In the genomic region with DNA sequence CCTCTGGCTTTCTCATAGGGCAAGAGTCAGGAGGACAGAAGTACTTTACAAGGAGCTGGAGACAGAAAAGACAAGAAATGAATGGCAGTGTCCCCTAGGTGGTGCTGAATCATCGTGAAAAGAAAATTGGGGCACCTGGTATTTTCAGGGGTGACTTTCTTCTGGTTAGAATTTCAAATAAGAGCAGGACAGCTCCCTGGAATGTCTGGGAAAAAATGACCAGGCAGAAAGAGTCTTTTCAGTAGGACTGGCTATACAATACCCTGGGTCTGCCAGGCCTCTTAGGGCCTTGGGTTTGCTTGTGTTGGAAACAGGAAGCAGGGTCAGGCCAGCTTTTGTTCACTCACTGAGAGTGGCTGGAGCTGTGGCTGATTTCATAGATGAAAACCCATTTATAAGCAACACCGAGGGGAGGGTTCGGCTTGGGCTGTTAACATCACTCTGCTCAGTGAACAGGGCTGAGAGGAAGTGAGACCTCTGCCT, we compare ENCODE assay signal across 8 mouse cellular contexts. TPM values are rescaled to one million over a fixed set of nuclear protein-coding genes. Genes with fewer than 3 reads are reported as not detected.
A peak's percentile ranks its signal among the peaks of the same experiment; 100 is the strongest.
DNase-seq lines count a peak whose midpoint lies in the region; TF ChIP-seq lines count a peak whose summit lies in the region.

No protein-coding gene starts in this region.

- peak overlapping the region; percentile 44; the same call in 1 of the 2 replicates for H3K4me2 ChIP-seq in CH12.LX (ENCODE audit: insufficient read depth, low read depth, poor library complexity, severe bottlenecking)

- TF ChIP-seq RAD21 in CH12.LX (IDR thresholded peaks at IDR 0.05; ENCODE audit: low read depth, low read length), result peak; percentile 73

- no peaks in the 10 kb centered on the region for H3K27me3 ChIP-seq in CH12.LX (replicated peaks)
- H3K27me3 ChIP-seq in forebrain, embryonic 10.5 days (ENCODE audit: poor library complexity, severe bottlenecking), result no peaks in the 10 kb centered on the region
- H3K27me3 ChIP-seq in hindbrain, embryonic 10.5 days (ENCODE audit: insufficient read depth, poor library complexity, severe bottlenecking), result no peaks in the 10 kb centered on the region

- TF ChIP-seq EP300 in CH12.LX (IDR thresholded peaks at IDR 0.05; ENCODE audit: low read length), result no peak

- H3K4me3 ChIP-seq in CH12.LX (replicated peaks in 1 of 3; ENCODE audit: low read depth in 2 of 3, low read length in 2 of 3, poor library complexity in 1 of 3), result no peak overlapping the region
- H3K4me3 ChIP-seq in forebrain, embryonic 10.5 days, result no peak overlapping the region
- H3K4me3 ChIP-seq in hindbrain, embryonic 10.5 days, result no peak overlapping the region
- H3K4me3 ChIP-seq in layer of hippocampus, adult 2 months, result no peak overlapping the region

- WGBS in forebrain, embryonic 10.5 days, result 25% methylated on average over 3 of the region's 3 CpGs
- WGBS in hindbrain, embryonic 10.5 days, result 21% methylated on average over 3 of the region's 3 CpGs

- H3K27ac ChIP-seq in CH12.LX (ENCODE audit: insufficient read depth, low read depth), result no peak overlapping the region
- peak overlapping the region; percentile 73 for H3K27ac ChIP-seq in forebrain, embryonic 10.5 days
- H3K27ac ChIP-seq in hindbrain, embryonic 10.5 days, result peak overlapping the region; percentile 76
- H3K27ac ChIP-seq in layer of hippocampus, adult 2 months, result peak overlapping the region; percentile 72

- no peak for TF ChIP-seq POLR2A in CH12.LX (IDR thresholded peaks at IDR 0.05; ENCODE audit: low read depth, low read length)

- H3K9me3 ChIP-seq in CH12.LX (replicated peaks; ENCODE audit: low read length), result no peaks in the 10 kb centered on the region
- no peaks in the 10 kb centered on the region for H3K9me3 ChIP-seq in forebrain, embryonic 10.5 days
- no peaks in the 10 kb centered on the region for H3K9me3 ChIP-seq in hindbrain, embryonic 10.5 days

- no peaks in the 10 kb centered on the region for H3K36me3 ChIP-seq in CH12.LX (replicated peaks in 1 of 2; ENCODE audit: control insufficient read depth in 1 of 2, insufficient read depth in 1 of 2, low read length in 1 of 2)
- H3K36me3 ChIP-seq in forebrain, embryonic 10.5 days (replicated peaks), result no peaks in the 10 kb centered on the region
- H3K36me3 ChIP-seq in hindbrain, embryonic 10.5 days, result no peaks in the 10 kb centered on the region

- DNase-seq in CH12.LX (ENCODE audit: extremely low read depth), result peak; percentile 37
- DNase-seq in adrenal gland, postnatal 36 days, result peak; percentile 30 to 51
- DNase-seq in forebrain, embryonic 10.5 days (ENCODE audit: extremely low spot score, low spot score), result peak; percentile 47
- peak; percentile 68 for DNase-seq in hindbrain, embryonic 10.5 days (ENCODE audit: low spot score)
- peak; percentile 72 to 75 for DNase-seq in layer of hippocampus, adult 2 months (ENCODE audit: low spot score in 2 of 2)
- DNase-seq in lung, postnatal 10 days, result peak; percentile 48
- DNase-seq in right cerebral cortex, postnatal 10 days (ENCODE audit: low spot score in 2 of 2), result peak; percentile 73
- no peak for DNase-seq in ovary, postnatal 36 days (ENCODE audit: low spot score)

- TF ChIP-seq CTCF in CH12.LX (conservative IDR thresholded peaks at IDR 0.05 in 1 of 2, IDR thresholded peaks at IDR 0.05 in 1 of 2; ENCODE audit: low read depth in 2 of 2, low read length in 2 of 2), result peak; percentile 11 to 69; a peak in 2 of 4 replicates
- peak; percentile 87 for TF ChIP-seq CTCF in layer of hippocampus, adult 2 months (conservative IDR thresholded peaks at IDR 0.05)

- dilution Hi-C loops in CH12.LX (cut with MboI; ENCODE audit: extremely low pct_ligation_motif_present, extremely low pct_unique_long_range_greater_than_20kb, low sequenced_read_pairs), result no loop called here

- in situ Hi-C loops in CH12.LX (cut with MboI; ENCODE audit: low pct_ligation_motif_present, low pct_unique_long_range_greater_than_20kb, low sequenced_read_pairs), result loop anchor here (10.0 kb wide), 1 partner anchor 682 kb away; no protein-coding TSS in a partner anchor

- H3K79me2 ChIP-seq in CH12.LX (replicated peaks; ENCODE audit: control insufficient read depth, extremely low read depth, insufficient read depth, poor library complexity, severe bottlenecking), result no peaks in the 10 kb centered on the region

- H3K4me1 ChIP-seq in CH12.LX (ENCODE audit: control insufficient read depth in 1 of 2, insufficient read depth in 2 of 2), result peaks cover 4 to 13% of the 10 kb centered on the region in 2 experiments; a peak in 3 of 4 replicates
- H3K4me1 ChIP-seq in forebrain, embryonic 10.5 days, result peaks cover 42% of the 10 kb centered on the region
- H3K4me1 ChIP-seq in hindbrain, embryonic 10.5 days (replicated peaks), result peaks cover 47% of the 10 kb centered on the region

- H3K9ac ChIP-seq in CH12.LX (ENCODE audit: insufficient read depth, low read depth), result no peak overlapping the region

TF ChIP-seq in CH12.LX, 34 proteins besides CTCF, POLR2A, EP300 and RAD21:
- TF ChIP-seq ZMIZ1 (IDR thresholded peaks at IDR 0.05; ENCODE audit: low read depth, low read length) (no peak), HCFC1 (IDR thresholded peaks at IDR 0.05; ENCODE audit: low read depth, low read length) (no peak), SMC3 (IDR thresholded peaks at IDR 0.05; ENCODE audit: low read depth, low read length) (peak; percentile 55), MAZ (IDR thresholded peaks at IDR 0.05; ENCODE audit: low read depth, low read length) (no peak), ZC3H11A (IDR thresholded peaks at IDR 0.05; ENCODE audit: low read depth, low read length) (0 out of 2 replicates have a peak, but pooled peaks have one; percentile 13), IRF4 (IDR thresholded peaks at IDR 0.05; ENCODE audit: low read depth, low read length) (no peak; the same call in 1 of the 2 replicates)

RNA-seq across cellular contexts. Expression of gene 4933402D24Rik, which starts 5.8 kb away (rescaled TPM):
- total RNA-seq in CH12.LX (2012; rRNA removed) (not detected in 2 replicates), CH12.LX (2014; rRNA removed) (not detected in 2 replicates)
- 0.18 TPM in 1 of 2 replicates, not detected in the other for polyA plus RNA-seq in CH12.LX (2012; ENCODE audit: insufficient read length, low read depth)
- not detected for total RNA-seq in adrenal gland, postnatal 36 days (2021)
- polyA plus RNA-seq in forebrain, embryonic 10.5 days (2016; fragmentation: Nextera tagmentation; extraction: Ambion mirVana), result 0.15 and 0.39 TPM in 2 replicates
- 0.14 and 0.41 TPM in 2 replicates for polyA plus RNA-seq in hindbrain, embryonic 10.5 days (2016; fragmentation: Nextera tagmentation; extraction: Ambion mirVana)
- total RNA-seq in layer of hippocampus, adult 2 months (2021), result not detected

RNA-seq across cellular contexts. Expression of gene Fastkd2, which starts 32.8 kb away (rescaled TPM):
- total RNA-seq in CH12.LX (2012; rRNA removed) (54.9 and 67.9 TPM in 2 replicates), CH12.LX (2014; rRNA removed) (88.3 and 94.5 TPM in 2 replicates)
- 56.8 and 63.0 TPM in 2 replicates for polyA plus RNA-seq in CH12.LX (2012; ENCODE audit: insufficient read length, low read depth)
- 10 to 100 TPM; 22.7 to 29.2 TPM for total RNA-seq in adrenal gland, postnatal 36 days (2021)
- 74.6 and 79.2 TPM in 2 replicates for polyA plus RNA-seq in forebrain, embryonic 10.5 days (2016; fragmentation: Nextera tagmentation; extraction: Ambion mirVana)
- 56.1 and 68.6 TPM in 2 replicates for polyA plus RNA-seq in hindbrain, embryonic 10.5 days (2016; fragmentation: Nextera tagmentation; extraction: Ambion mirVana)
- 10 to 100 TPM; 17.3 to 24.7 TPM for total RNA-seq in layer of hippocampus, adult 2 months (2021)

RNA-seq across cellular contexts. Expression of gene Mdh1b, which starts 33.1 kb away (rescaled TPM):
- total RNA-seq in CH12.LX (2012; rRNA removed) (0.13 TPM in 1 of 2 replicates, not detected in the other), CH12.LX (2014; rRNA removed) (0.35 and 0.46 TPM in 2 replicates)
- polyA plus RNA-seq in CH12.LX (2012; ENCODE audit: insufficient read length, low read depth), result 0.19 and 0.49 TPM in 2 replicates
- total RNA-seq in adrenal gland, postnatal 36 days (2021), result not detected
- 0.16 and 0.23 TPM in 2 replicates for polyA plus RNA-seq in forebrain, embryonic 10.5 days (2016; fragmentation: Nextera tagmentation; extraction: Ambion mirVana)
- polyA plus RNA-seq in hindbrain, embryonic 10.5 days (2016; fragmentation: Nextera tagmentation; extraction: Ambion mirVana), result 0.12 and 0.46 TPM in 2 replicates
- under 1 TPM; 0.77 to 0.81 TPM for total RNA-seq in layer of hippocampus, adult 2 months (2021)
